Mouse (Mus musculus) embryonic stem cell, embryonic (primary cell): ENCODE data around the gene Naf1.

Experiments used
- CTCF ChIA-PET, 4 experiments: fragments of 300-600 bp in 2 of 4; fragments of 350-600 bp in 2 of 4; sonication (Branson Sonifier 250); formaldehyde crosslinking; loops; one replicate each; lab custom pipeline; 2022; ENCODE audit warnings: inconsistent platforms in 2 of 4; lab: Charles Lee
- POLR2A ChIA-PET, 4 experiments: fragments of 300-600 bp in 2 of 4; fragments of 350-600 bp in 2 of 4; sonication (Branson Sonifier 250); formaldehyde crosslinking; loops; one replicate each; lab custom pipeline; 2022; ENCODE audit warnings: antibody characterized with exemption in 4 of 4, inconsistent platforms in 1 of 4; lab: Charles Lee

Naf1 gene

GRCm38 (mm10) chr8:66918471-66918870 is 58.5 kb downstream of the Naf1 start:
- CTCF ChIA-PET = no interaction called here
- POLR2A ChIA-PET = no interaction called here

GRCm38 (mm10) chr8:66933746-66934145 is 73.7 kb downstream of the Naf1 start:
- ChIA-PET POLR2A (no interaction called here), CTCF (no interaction called here)

GRCm38 (mm10) chr8:66936236-66936635 is 76.2 kb downstream of the Naf1 start:
- CTCF ChIA-PET = no interaction called here
- POLR2A ChIA-PET = no interaction called here
